Mouse (Mus musculus): ENCODE results near the gene Esrrg. TPM values are rescaled to one million over a fixed set of nuclear protein-coding genes. Genes with fewer than 3 reads are reported as not detected.

Gene Esrrg
- polyA plus RNA-seq, 1 experiment from 2014 or later = 1.0 TPM

DNA sequence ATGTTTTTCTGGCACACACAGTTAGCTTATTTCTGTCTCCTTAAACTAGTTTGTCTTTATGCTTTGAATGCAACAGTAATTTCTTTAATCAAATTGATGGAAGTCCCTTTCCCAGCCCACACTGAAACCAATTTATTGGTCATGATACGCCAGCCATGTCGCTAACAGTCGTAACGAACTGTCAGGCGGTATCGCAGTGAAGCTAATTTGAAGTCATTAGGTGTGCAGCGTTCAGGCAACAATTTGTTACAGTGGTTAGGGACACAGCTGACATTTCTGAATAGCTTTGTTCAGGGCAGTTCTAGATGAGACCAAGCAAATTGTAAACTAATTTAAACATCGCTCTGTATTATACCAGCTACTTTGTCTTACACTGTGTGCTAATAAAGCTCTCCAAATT lies 542.5 kb downstream of the Esrrg start:
- no peak overlapping the region for H3K4me2 ChIP-seq (ENCODE audit: low read depth, low read length)
- no peak for ATAC-seq (ENCODE audit: low read depth)
- no peak overlapping the region for H3K4me3 ChIP-seq (ENCODE audit: low read length)
- no peaks in the 10 kb centered on the region for H3K9me3 ChIP-seq (ENCODE audit: control insufficient read depth, low read length)
- WGBS = 90% methylated on average over 8 of the region's 8 CpGs
- no peaks in the 10 kb centered on the region for H3K27me3 ChIP-seq (ENCODE audit: control insufficient read depth, insufficient read depth, low read depth, low read length)
- H3K36me3 ChIP-seq (ENCODE audit: control insufficient read depth, insufficient read depth, low read length) = no peaks in the 10 kb centered on the region
- no peaks in the 10 kb centered on the region for H3K4me1 ChIP-seq (replicated peaks; ENCODE audit: control insufficient read depth, insufficient read depth, low read length)
- H3K27ac ChIP-seq (ENCODE audit: low read length) = no peak overlapping the region
- no peak overlapping the region for H3K9ac ChIP-seq (ENCODE audit: low read length)

DNA sequence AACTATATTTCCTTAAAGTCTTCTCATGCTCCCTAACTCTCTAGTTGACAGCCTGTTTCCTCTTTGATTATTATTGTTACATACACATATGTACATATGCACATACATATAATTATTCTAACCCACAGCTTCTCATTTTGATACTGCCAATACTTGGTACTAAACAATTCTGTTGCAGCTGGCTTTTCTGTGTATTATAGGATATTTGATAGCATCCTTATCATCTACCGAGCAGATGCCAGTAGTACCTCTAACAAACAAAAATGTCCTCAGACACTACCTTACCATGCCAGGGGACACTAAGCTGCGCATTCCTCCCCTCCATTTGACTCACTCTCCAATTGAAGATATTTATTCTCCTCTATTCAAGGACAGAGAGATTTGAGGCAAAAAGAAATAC lies 543.4 kb downstream of the Esrrg start:
- no peak for ATAC-seq (ENCODE audit: low read depth)
- 92% methylated on average over 2 of the region's 2 CpGs for WGBS
- no peak overlapping the region for H3K27ac ChIP-seq (ENCODE audit: low read length)
- H3K27me3 ChIP-seq (ENCODE audit: control insufficient read depth, insufficient read depth, low read depth, low read length) = no peaks in the 10 kb centered on the region
- H3K4me1 ChIP-seq (replicated peaks; ENCODE audit: control insufficient read depth, insufficient read depth, low read length) = no peaks in the 10 kb centered on the region
- no peak overlapping the region for H3K4me2 ChIP-seq (ENCODE audit: low read depth, low read length)
- no peaks in the 10 kb centered on the region for H3K9me3 ChIP-seq (ENCODE audit: control insufficient read depth, low read length)
- H3K36me3 ChIP-seq (ENCODE audit: control insufficient read depth, insufficient read depth, low read length) = no peaks in the 10 kb centered on the region
- no peak overlapping the region for H3K9ac ChIP-seq (ENCODE audit: low read length)
- H3K4me3 ChIP-seq (ENCODE audit: low read length) = no peak overlapping the region

DNA sequence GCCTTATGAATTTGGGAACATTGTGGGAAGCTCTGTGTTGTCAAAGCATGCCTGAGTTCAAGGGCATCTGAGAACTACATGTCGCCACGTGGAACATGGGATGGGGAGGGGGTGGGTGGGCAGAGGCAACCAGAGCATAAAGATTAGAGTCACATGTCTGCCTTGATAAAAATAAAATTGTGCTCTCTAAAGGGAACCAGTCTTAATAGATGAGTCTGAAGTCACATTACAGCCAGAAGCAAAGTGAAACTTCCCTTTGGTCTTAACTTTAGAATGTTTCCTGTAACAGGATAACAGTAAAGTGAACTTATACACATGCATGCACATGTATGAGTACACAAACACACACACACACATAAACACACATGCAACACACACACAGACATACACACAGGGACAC lies 545.1 kb downstream of the Esrrg start:
- no peaks in the 10 kb centered on the region for H3K36me3 ChIP-seq (ENCODE audit: control insufficient read depth, insufficient read depth, low read length)
- H3K4me1 ChIP-seq (replicated peaks; ENCODE audit: control insufficient read depth, insufficient read depth, low read length) = no peaks in the 10 kb centered on the region
- no peaks in the 10 kb centered on the region for H3K27me3 ChIP-seq (ENCODE audit: control insufficient read depth, insufficient read depth, low read depth, low read length)
- no peak overlapping the region for H3K9ac ChIP-seq (ENCODE audit: low read length)
- no peak overlapping the region for H3K27ac ChIP-seq (ENCODE audit: low read length)
- no peak overlapping the region for H3K4me3 ChIP-seq (ENCODE audit: low read length)
- 65% methylated on average over 2 of the region's 2 CpGs for WGBS
- no peaks in the 10 kb centered on the region for H3K9me3 ChIP-seq (ENCODE audit: control insufficient read depth, low read length)
- no peak overlapping the region for H3K4me2 ChIP-seq (ENCODE audit: low read depth, low read length)
- ATAC-seq (ENCODE audit: low read depth) = no peak

DNA sequence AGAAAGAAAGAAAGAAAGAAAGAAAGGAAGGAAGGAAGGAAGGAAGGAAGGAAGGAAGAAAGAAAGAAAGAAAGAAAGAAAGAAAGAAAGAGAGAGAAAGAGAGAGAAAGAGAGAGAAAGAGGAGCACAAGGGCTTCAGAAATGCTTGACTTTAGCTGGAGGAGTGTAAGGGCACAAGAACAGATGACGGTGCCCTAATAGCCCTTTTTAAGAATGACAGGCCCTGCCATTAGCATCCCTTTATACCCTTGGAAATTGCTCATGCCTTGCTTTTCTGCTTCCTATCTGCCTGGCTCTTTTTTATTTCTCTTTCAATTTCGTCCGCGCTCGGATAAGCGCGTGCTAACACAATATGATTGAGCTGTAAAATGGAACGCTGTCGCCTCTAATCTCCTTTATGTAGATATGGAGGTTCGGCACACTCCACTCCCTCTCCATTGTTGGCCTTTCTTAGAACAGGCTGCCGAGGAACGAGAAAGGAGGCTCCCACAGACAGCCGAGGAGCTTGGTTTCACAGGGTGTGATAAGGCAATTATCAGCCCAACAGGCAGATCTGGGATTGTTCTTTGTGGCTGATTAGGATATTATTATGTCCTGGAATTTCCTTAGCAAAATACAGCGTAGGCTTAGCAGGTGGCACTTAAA lies 546.0 kb downstream of the Esrrg start:
- Histone ChIP-seq H3K4me3 (ENCODE audit: low read length) (no peak overlapping the region), H3K36me3 (ENCODE audit: control insufficient read depth, insufficient read depth, low read length) (no peaks in the 10 kb centered on the region), H3K9ac (ENCODE audit: low read length) (no peak overlapping the region), H3K27me3 (ENCODE audit: control insufficient read depth, insufficient read depth, low read depth, low read length) (no peaks in the 10 kb centered on the region), H3K4me2 (ENCODE audit: low read depth, low read length) (peak overlapping the region; percentile 25; the same call in 1 of the 2 replicates), H3K27ac (ENCODE audit: low read length) (no peak overlapping the region), H3K9me3 (ENCODE audit: control insufficient read depth, low read length) (no peaks in the 10 kb centered on the region), H3K4me1 (replicated peaks; ENCODE audit: control insufficient read depth, insufficient read depth, low read length) (no peaks in the 10 kb centered on the region)
- WGBS = 55% methylated on average over 14 of the region's 14 CpGs
- no peak for ATAC-seq (ENCODE audit: low read depth)

DNA sequence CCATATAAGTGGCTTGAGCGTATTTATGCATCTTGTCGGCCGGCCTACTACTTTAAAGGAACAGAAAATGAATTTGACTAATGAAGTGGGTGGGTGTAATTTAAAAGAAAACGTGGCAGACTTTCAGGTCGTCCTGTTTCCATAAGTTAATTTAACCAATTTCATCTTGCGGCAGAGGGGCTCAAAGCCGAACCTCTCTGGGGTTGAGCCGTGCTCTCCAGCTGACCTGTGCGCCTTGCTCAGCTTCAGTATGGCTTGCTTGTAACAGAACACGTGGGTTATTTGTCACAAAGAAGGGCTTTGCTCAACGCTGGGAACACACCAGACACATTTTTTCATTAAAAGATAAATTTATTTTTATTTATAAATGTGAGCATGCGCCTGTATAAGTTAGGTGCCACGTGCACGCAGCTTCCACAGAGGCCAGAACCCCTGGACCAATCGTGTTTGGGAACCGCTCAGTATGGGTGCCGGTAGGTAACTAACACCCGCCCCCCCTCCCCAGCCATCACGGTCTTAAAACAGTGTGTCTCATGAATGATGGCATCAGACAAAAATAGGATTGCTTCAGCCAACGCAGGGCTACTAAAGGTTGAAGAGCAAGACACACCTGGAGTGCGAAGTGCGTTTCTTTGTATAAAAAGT lies 546.7 kb downstream of the Esrrg start:
- no peak overlapping the region for H3K4me2 ChIP-seq (ENCODE audit: low read depth, low read length)
- H3K4me1 ChIP-seq (replicated peaks; ENCODE audit: control insufficient read depth, insufficient read depth, low read length) = no peaks in the 10 kb centered on the region
- H3K9me3 ChIP-seq (ENCODE audit: control insufficient read depth, low read length) = no peaks in the 10 kb centered on the region
- no peak overlapping the region for H3K9ac ChIP-seq (ENCODE audit: low read length)
- WGBS = 78% methylated on average over 22 of the region's 22 CpGs
- H3K4me3 ChIP-seq (ENCODE audit: low read length) = no peak overlapping the region
- no peaks in the 10 kb centered on the region for H3K36me3 ChIP-seq (ENCODE audit: control insufficient read depth, insufficient read depth, low read length)
- H3K27me3 ChIP-seq (ENCODE audit: control insufficient read depth, insufficient read depth, low read depth, low read length) = no peaks in the 10 kb centered on the region
- H3K27ac ChIP-seq (ENCODE audit: low read length) = no peak overlapping the region
- no peak for ATAC-seq (ENCODE audit: low read depth)

DNA sequence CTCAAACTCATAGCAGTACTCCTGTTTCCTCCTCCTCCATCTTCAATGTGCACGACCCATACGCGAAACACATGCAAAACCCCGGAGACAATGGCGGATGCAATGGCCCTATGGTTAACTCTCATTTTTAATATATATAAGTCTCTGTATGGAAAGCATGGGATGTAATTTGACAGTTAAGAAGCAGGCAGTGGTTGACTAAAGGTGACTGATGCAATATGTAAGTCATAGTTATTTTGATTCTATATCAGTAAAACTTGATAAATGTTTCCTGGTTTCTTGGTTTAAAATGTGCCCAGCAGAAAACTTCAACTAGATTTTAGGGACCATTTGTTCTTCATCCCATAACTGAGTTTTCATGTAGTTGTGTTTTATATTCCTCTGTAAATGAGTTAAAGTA lies 547.9 kb downstream of the Esrrg start:
- Histone ChIP-seq H3K4me2 (ENCODE audit: low read depth, low read length) (no peak overlapping the region), H3K9ac (ENCODE audit: low read length) (no peak overlapping the region), H3K4me1 (replicated peaks; ENCODE audit: control insufficient read depth, insufficient read depth, low read length) (no peaks in the 10 kb centered on the region), H3K36me3 (ENCODE audit: control insufficient read depth, insufficient read depth, low read length) (no peaks in the 10 kb centered on the region), H3K9me3 (ENCODE audit: control insufficient read depth, low read length) (no peaks in the 10 kb centered on the region), H3K4me3 (ENCODE audit: low read length) (no peak overlapping the region), H3K27ac (ENCODE audit: low read length) (no peak overlapping the region), H3K27me3 (ENCODE audit: control insufficient read depth, insufficient read depth, low read depth, low read length) (no peaks in the 10 kb centered on the region)
- 93% methylated on average over 5 of the region's 5 CpGs for WGBS
- no peak for ATAC-seq (ENCODE audit: low read depth)

DNA sequence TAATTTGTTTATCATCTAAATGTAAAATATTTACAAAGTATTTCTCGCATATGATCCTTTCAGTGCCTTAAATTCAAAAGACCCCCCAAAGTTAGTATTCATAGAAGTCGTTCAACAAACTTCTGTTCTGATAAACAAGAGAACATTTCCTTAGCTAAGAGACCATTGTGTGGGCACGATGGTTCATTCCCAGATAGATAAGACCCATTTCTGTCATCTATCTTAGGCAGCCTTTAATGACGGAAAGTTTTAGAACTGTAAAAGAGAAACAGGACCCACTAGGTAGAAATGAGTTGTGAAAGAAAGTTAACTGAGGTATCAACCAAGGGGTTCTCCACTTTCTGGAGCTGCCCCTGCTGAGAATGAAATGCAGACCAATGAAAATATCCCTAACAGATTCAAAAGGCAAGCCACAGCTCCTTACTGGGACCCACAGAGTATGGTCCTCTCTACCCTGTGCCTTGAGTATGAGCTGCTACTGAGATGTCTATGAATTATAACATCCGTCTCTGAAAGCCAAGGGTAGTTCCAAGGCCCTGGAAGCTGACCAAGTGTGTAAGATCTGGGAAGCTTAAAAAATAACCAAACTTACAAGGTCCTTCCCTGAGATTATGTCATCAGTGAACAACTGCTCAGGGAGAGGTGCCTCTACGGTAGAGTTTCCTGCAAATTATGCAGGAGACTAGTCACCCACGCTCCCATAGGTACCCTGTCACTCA lies 548.8 kb downstream of the Esrrg start:
- H3K4me2 ChIP-seq (ENCODE audit: low read depth, low read length) = no peak overlapping the region
- no peaks in the 10 kb centered on the region for H3K9me3 ChIP-seq (ENCODE audit: control insufficient read depth, low read length)
- no peaks in the 10 kb centered on the region for H3K27me3 ChIP-seq (ENCODE audit: control insufficient read depth, insufficient read depth, low read depth, low read length)
- no peak for ATAC-seq (ENCODE audit: low read depth)
- no peaks in the 10 kb centered on the region for H3K4me1 ChIP-seq (replicated peaks; ENCODE audit: control insufficient read depth, insufficient read depth, low read length)
- H3K36me3 ChIP-seq (ENCODE audit: control insufficient read depth, insufficient read depth, low read length) = no peaks in the 10 kb centered on the region
- 70% methylated on average over 7 of the region's 7 CpGs for WGBS
- no peak overlapping the region for H3K4me3 ChIP-seq (ENCODE audit: low read length)
- H3K27ac ChIP-seq (ENCODE audit: low read length) = no peak overlapping the region
- no peak overlapping the region for H3K9ac ChIP-seq (ENCODE audit: low read length)

DNA sequence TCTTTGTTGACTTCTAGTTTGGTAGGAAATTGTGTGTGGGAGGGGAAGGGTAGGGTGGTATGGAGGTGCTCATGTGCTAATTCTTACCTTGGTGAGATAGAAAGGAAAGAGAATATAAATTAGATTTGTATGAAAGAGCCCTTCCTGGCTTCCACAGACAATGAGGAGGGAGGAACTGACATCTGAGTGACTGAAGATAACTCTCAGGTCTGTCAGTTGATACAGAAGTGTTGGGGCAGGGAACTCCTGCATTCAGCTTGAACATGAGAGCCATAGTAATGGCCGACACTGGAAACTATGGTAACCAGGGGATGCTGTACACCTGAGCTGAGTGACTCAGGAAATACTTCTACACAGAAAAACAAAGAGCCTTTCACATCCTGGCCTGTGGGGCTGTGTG lies 550.1 kb downstream of the Esrrg start:
- Histone ChIP-seq H3K4me2 (ENCODE audit: low read depth, low read length) (no peak overlapping the region), H3K36me3 (ENCODE audit: control insufficient read depth, insufficient read depth, low read length) (no peaks in the 10 kb centered on the region), H3K27me3 (ENCODE audit: control insufficient read depth, insufficient read depth, low read depth, low read length) (no peaks in the 10 kb centered on the region), H3K4me1 (replicated peaks; ENCODE audit: control insufficient read depth, insufficient read depth, low read length) (no peaks in the 10 kb centered on the region), H3K27ac (ENCODE audit: low read length) (no peak overlapping the region), H3K4me3 (ENCODE audit: low read length) (no peak overlapping the region), H3K9me3 (ENCODE audit: control insufficient read depth, low read length) (no peaks in the 10 kb centered on the region), H3K9ac (ENCODE audit: low read length) (no peak overlapping the region)
- no peak for ATAC-seq (ENCODE audit: low read depth)
- 62% methylated on average over 1 of the region's 1 CpGs for WGBS

DNA sequence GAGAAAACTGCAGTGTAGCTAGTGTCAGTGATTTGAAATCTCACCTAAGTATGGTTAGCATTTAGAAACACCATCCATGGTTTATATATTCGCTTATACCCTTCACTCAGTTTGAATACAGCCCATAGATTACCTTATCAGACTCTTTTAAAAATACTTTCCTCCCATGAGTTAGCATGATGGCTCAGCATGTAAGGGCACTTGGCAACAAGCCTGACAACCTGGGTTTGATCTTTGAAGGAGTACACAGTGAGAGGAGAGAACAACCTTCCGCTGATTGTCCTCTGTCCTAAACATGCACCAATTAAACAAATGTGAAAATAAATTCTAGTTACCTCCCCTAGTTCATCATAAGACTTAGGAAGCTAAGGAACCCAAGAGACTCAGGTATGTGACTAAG lies 550.5 kb downstream of the Esrrg start:
- H3K4me1 ChIP-seq (replicated peaks; ENCODE audit: control insufficient read depth, insufficient read depth, low read length) = no peaks in the 10 kb centered on the region
- 79% methylated on average over 2 of the region's 2 CpGs for WGBS

More for the DNA sequence above, 550.5 kb downstream of the Esrrg start:
- no peak overlapping the region for H3K27ac ChIP-seq (ENCODE audit: low read length)
- no peak overlapping the region for H3K4me3 ChIP-seq (ENCODE audit: low read length)
- no peak overlapping the region for H3K4me2 ChIP-seq (ENCODE audit: low read depth, low read length)
- no peaks in the 10 kb centered on the region for H3K36me3 ChIP-seq (ENCODE audit: control insufficient read depth, insufficient read depth, low read length)
- H3K9me3 ChIP-seq (ENCODE audit: control insufficient read depth, low read length) = no peaks in the 10 kb centered on the region
- no peak for ATAC-seq (ENCODE audit: low read depth)
- no peaks in the 10 kb centered on the region for H3K27me3 ChIP-seq (ENCODE audit: control insufficient read depth, insufficient read depth, low read depth, low read length)
- H3K9ac ChIP-seq (ENCODE audit: low read length) = no peak overlapping the region
